Mouse (Mus musculus): Measurements from ENCODE around the gene Phospho1. TPM values are rescaled to one million over a fixed set of nuclear protein-coding genes. Genes with fewer than 3 reads are reported as not detected.
A peak's percentile ranks its signal among the peaks of the same experiment; 100 is the strongest.

Gene Phospho1
- polyA plus RNA-seq, 1 experiment from 2014 or later, result not detected

- H3K9ac ChIP-seq (replicated peaks; ENCODE audit: low read depth, low read length), result no peak overlapping the region
- no peak overlapping the region for H3K27ac ChIP-seq (ENCODE audit: low read length)
- no peaks in the 10 kb centered on the region for H3K9me3 ChIP-seq (ENCODE audit: control insufficient read depth, low read depth, low read length)
- 48% methylated on average over 5 of the region's 5 CpGs for WGBS
- 0 out of 2 replicates have a peak, but pooled peaks cover 6% of the 10 kb centered on the region for H3K4me1 ChIP-seq (ENCODE audit: control insufficient read depth, insufficient read depth, low read length)
- H3K36me3 ChIP-seq (ENCODE audit: control insufficient read depth, insufficient read depth, low read length), result no peaks in the 10 kb centered on the region
- H3K27me3 ChIP-seq (ENCODE audit: control insufficient read depth, insufficient read depth, low read length), result no peaks in the 10 kb centered on the region
- no peak for ATAC-seq (ENCODE audit: insufficient number of reproducible peaks, insufficient read depth, low FRiP score, low read depth)
- H3K4me3 ChIP-seq (ENCODE audit: low read depth, low read length), result no peak overlapping the region
- no peak overlapping the region for H3K4me2 ChIP-seq (replicated peaks; ENCODE audit: low read depth, low read length)
These were observed 29.4 kb downstream of the Phospho1 start for GRCm38 (mm10) chr11:95853684-95854083.

GRCm38 (mm10) chr11:95857306-95857705, 33.0 kb downstream of the Phospho1 start:
- Histone ChIP-seq H3K36me3 (ENCODE audit: control insufficient read depth, insufficient read depth, low read length) (no peaks in the 10 kb centered on the region), H3K27me3 (ENCODE audit: control insufficient read depth, insufficient read depth, low read length) (no peaks in the 10 kb centered on the region), H3K4me1 (ENCODE audit: control insufficient read depth, insufficient read depth, low read length) (peaks cover 13% of the 10 kb centered on the region; the same call in 1 of the 2 replicates), H3K4me3 (ENCODE audit: low read depth, low read length) (no peak overlapping the region), H3K9me3 (ENCODE audit: control insufficient read depth, low read depth, low read length) (no peaks in the 10 kb centered on the region), H3K27ac (ENCODE audit: low read length) (no peak overlapping the region), H3K9ac (replicated peaks; ENCODE audit: low read depth, low read length) (no peak overlapping the region), H3K4me2 (replicated peaks; ENCODE audit: low read depth, low read length) (no peak overlapping the region)
- no peak for ATAC-seq (ENCODE audit: insufficient number of reproducible peaks, insufficient read depth, low FRiP score, low read depth)
- 86% methylated on average over 4 of the region's 4 CpGs for WGBS

DNA sequence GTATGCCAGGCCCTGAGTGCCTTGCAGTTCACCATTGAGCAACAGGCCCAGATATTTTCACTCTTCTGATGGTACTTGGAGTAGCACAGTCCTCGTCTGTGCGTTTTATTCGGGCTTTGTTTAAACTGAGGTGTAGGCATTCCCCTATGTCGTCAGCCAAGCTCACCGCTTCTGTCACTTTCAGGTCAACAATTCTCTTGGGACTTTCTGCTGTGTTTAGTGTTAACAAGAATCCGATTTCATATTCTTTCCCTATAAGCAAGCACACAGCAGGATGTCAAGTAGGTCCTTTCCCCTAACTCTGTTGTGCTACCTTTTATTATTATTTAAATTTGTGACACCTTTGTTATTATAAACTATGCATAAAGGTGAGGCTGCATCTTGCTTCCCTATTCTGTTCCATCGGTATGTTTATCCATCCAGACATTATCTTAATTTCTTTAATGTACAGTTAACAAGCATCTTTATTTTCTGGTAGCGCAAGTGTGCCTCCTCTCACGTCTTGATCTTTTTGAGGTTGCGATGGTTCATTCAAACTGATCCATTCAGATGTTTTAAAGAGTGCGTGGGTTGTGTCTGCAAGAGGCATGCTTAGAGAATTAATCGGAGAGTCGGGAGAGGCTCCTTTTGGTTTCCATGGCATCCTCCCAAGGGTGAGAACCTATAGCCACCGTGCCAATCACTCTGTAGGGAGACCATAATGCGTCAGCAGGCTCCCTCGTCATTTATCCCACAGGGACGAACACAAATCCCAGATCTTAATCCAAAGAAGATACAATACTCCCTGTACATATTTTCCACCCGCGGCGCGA, 33.6 kb downstream of the Phospho1 start:
- no peak for ATAC-seq (ENCODE audit: insufficient number of reproducible peaks, insufficient read depth, low FRiP score, low read depth)
- H3K36me3 ChIP-seq (ENCODE audit: control insufficient read depth, insufficient read depth, low read length), result no peaks in the 10 kb centered on the region
- H3K4me2 ChIP-seq (replicated peaks; ENCODE audit: low read depth, low read length), result peak overlapping the region; percentile 59
- peak overlapping the region; percentile 45; the same call in 1 of the 2 replicates for H3K9ac ChIP-seq (replicated peaks; ENCODE audit: low read depth, low read length)
- H3K9me3 ChIP-seq (ENCODE audit: control insufficient read depth, low read depth, low read length), result no peaks in the 10 kb centered on the region
- H3K27ac ChIP-seq (ENCODE audit: low read length), result peak overlapping the region; percentile 53
- WGBS, result 18% methylated on average over 21 of the region's 21 CpGs
- peak overlapping the region; percentile 76 for H3K4me3 ChIP-seq (ENCODE audit: low read depth, low read length)
- H3K4me1 ChIP-seq (ENCODE audit: control insufficient read depth, insufficient read depth, low read length), result peaks cover 13% of the 10 kb centered on the region; the same call in 1 of the 2 replicates
- H3K27me3 ChIP-seq (ENCODE audit: control insufficient read depth, insufficient read depth, low read length), result no peaks in the 10 kb centered on the region

DNA sequence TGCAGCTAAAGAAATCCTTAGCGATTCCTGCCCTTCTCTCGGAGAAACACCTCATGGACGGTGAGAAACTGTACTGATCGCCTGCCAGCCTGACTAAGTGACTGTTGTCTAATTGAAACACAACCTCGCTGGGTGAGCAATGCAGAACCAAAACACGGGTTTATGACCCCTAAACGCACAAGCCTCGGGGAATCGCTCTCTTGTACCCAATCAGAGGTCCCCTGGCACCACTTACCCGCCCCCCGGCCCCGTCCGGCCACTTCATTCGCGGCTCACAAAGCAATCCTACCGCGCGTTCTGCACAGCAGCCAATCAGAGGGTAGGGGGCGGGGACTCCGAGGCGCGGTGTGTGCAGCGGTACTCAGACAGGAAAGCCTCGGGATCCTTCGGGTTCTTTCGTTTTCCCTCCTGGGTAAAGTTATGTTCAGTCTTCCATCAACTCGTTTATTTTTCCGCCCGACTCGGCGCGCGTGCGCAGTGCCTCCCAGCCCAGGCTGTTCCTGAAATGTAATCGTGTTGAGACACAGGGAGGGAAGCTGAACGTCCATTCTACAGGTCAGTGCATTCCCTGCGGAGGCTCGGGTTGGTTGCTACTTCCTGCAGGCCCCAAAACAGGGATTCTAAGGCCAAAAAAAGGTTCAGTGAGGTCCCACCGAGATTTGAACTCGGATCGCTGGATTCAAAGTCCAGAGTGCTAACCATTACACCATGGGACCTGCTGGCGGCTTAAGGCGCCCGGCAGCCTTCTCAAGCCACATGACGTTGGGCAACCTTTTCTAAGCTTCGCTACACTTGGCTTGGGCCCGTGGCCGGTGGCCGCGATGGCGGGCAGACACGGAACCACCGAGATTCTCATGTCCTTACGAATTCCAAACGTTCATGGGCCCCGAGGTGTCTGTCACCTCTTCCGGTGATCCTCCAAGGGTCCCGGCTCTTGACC, 34.5 kb downstream of the Phospho1 start:
- Histone ChIP-seq H3K9me3 (ENCODE audit: control insufficient read depth, low read depth, low read length) (no peaks in the 10 kb centered on the region), H3K27me3 (ENCODE audit: control insufficient read depth, insufficient read depth, low read length) (no peaks in the 10 kb centered on the region), H3K27ac (ENCODE audit: low read length) (peak overlapping the region; percentile 95), H3K9ac (replicated peaks; ENCODE audit: low read depth, low read length) (peak overlapping the region; percentile 57), H3K36me3 (ENCODE audit: control insufficient read depth, insufficient read depth, low read length) (no peaks in the 10 kb centered on the region), H3K4me3 (ENCODE audit: low read depth, low read length) (peak overlapping the region; percentile 76), H3K4me1 (ENCODE audit: control insufficient read depth, insufficient read depth, low read length) (peaks cover 13% of the 10 kb centered on the region; the same call in 1 of the 2 replicates), H3K4me2 (replicated peaks; ENCODE audit: low read depth, low read length) (peak overlapping the region; percentile 59)
- ATAC-seq (ENCODE audit: insufficient number of reproducible peaks, insufficient read depth, low FRiP score, low read depth), result peak; percentile 98
- WGBS, result under 1% methylated on average over 58 of the region's 58 CpGs

- Histone ChIP-seq H3K9ac (replicated peaks; ENCODE audit: low read depth, low read length) (peak overlapping the region; percentile 57), H3K9me3 (ENCODE audit: control insufficient read depth, low read depth, low read length) (no peaks in the 10 kb centered on the region), H3K4me2 (replicated peaks; ENCODE audit: low read depth, low read length) (peak overlapping the region; percentile 59), H3K27ac (ENCODE audit: low read length) (peak overlapping the region; percentile 95), H3K4me3 (ENCODE audit: low read depth, low read length) (peak overlapping the region; percentile 76), H3K36me3 (ENCODE audit: control insufficient read depth, insufficient read depth, low read length) (no peaks in the 10 kb centered on the region), H3K4me1 (ENCODE audit: control insufficient read depth, insufficient read depth, low read length) (peaks cover 13% of the 10 kb centered on the region; the same call in 1 of the 2 replicates), H3K27me3 (ENCODE audit: control insufficient read depth, insufficient read depth, low read length) (no peaks in the 10 kb centered on the region)
- peak; percentile 37; the same call in 1 of the 2 replicates for ATAC-seq (ENCODE audit: insufficient number of reproducible peaks, insufficient read depth, low FRiP score, low read depth)
- 0% methylated on average over 35 of the region's 35 CpGs for WGBS
These were observed 35.2 kb downstream of the Phospho1 start for GRCm38 (mm10) chr11:95859468-95859855.

- no peaks in the 10 kb centered on the region for H3K27me3 ChIP-seq (ENCODE audit: control insufficient read depth, insufficient read depth, low read length)
- H3K4me3 ChIP-seq (ENCODE audit: low read depth, low read length), result peak overlapping the region; percentile 76
- WGBS, result 14% methylated on average over 3 of the region's 3 CpGs
- no peak for ATAC-seq (ENCODE audit: insufficient number of reproducible peaks, insufficient read depth, low FRiP score, low read depth)
- H3K9me3 ChIP-seq (ENCODE audit: control insufficient read depth, low read depth, low read length), result no peaks in the 10 kb centered on the region
- peaks cover 13% of the 10 kb centered on the region; the same call in 1 of the 2 replicates for H3K4me1 ChIP-seq (ENCODE audit: control insufficient read depth, insufficient read depth, low read length)
- H3K36me3 ChIP-seq (ENCODE audit: control insufficient read depth, insufficient read depth, low read length), result no peaks in the 10 kb centered on the region
- H3K9ac ChIP-seq (replicated peaks; ENCODE audit: low read depth, low read length), result peak overlapping the region; percentile 57; the same call in 1 of the 2 replicates
- peak overlapping the region; percentile 59 for H3K4me2 ChIP-seq (replicated peaks; ENCODE audit: low read depth, low read length)
- H3K27ac ChIP-seq (ENCODE audit: low read length), result no peak overlapping the region
These were observed 35.8 kb downstream of the Phospho1 start for GRCm38 (mm10) chr11:95860071-95860490.

DNA sequence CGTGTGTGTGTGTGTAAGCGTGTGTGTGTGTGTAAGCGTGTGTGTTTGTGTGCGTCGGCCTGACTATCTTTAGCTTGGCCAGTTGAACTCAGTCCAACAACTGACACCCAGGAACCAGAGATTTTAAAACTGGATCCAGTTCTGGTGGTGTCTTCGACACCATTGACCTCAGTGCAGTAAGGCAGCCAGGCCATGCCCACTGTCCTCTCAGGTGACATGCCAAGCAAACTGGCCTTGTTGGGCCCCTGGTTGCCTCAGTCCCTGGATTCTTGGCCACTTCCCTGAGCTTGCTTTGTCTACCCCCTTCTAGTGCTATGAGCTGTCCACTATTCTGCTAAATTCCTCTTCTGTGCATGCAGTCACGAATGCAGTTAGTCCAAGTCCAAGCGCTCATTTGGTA, 37.1 kb downstream of the Phospho1 start:
- Histone ChIP-seq H3K36me3 (ENCODE audit: control insufficient read depth, insufficient read depth, low read length) (no peaks in the 10 kb centered on the region), H3K4me1 (ENCODE audit: control insufficient read depth, insufficient read depth, low read length) (peaks cover 13% of the 10 kb centered on the region; the same call in 1 of the 2 replicates), H3K9me3 (ENCODE audit: control insufficient read depth, low read depth, low read length) (no peaks in the 10 kb centered on the region), H3K27me3 (ENCODE audit: control insufficient read depth, insufficient read depth, low read length) (no peaks in the 10 kb centered on the region), H3K4me2 (replicated peaks; ENCODE audit: low read depth, low read length) (no peak overlapping the region), H3K4me3 (ENCODE audit: low read depth, low read length) (no peak overlapping the region), H3K27ac (ENCODE audit: low read length) (no peak overlapping the region), H3K9ac (replicated peaks; ENCODE audit: low read depth, low read length) (no peak overlapping the region)
- WGBS, result 95% methylated on average over 8 of the region's 8 CpGs
- no peak for ATAC-seq (ENCODE audit: insufficient number of reproducible peaks, insufficient read depth, low FRiP score, low read depth)

- Histone ChIP-seq H3K9me3 (ENCODE audit: control insufficient read depth, low read depth, low read length) (no peaks in the 10 kb centered on the region), H3K36me3 (ENCODE audit: control insufficient read depth, insufficient read depth, low read length) (no peaks in the 10 kb centered on the region), H3K4me3 (ENCODE audit: low read depth, low read length) (no peak overlapping the region), H3K4me1 (ENCODE audit: control insufficient read depth, insufficient read depth, low read length) (no peaks in the 10 kb centered on the region), H3K27me3 (ENCODE audit: control insufficient read depth, insufficient read depth, low read length) (no peaks in the 10 kb centered on the region), H3K27ac (ENCODE audit: low read length) (no peak overlapping the region), H3K9ac (replicated peaks; ENCODE audit: low read depth, low read length) (no peak overlapping the region), H3K4me2 (replicated peaks; ENCODE audit: low read depth, low read length) (no peak overlapping the region)
- WGBS, result 64% methylated on average over 4 of the region's 4 CpGs
- ATAC-seq (ENCODE audit: insufficient number of reproducible peaks, insufficient read depth, low FRiP score, low read depth), result no peak
These were observed 45.1 kb downstream of the Phospho1 start for GRCm38 (mm10) chr11:95869442-95869841.
